11 mouse cellular contexts compared by ENCODE assay signal in the genomic region with DNA sequence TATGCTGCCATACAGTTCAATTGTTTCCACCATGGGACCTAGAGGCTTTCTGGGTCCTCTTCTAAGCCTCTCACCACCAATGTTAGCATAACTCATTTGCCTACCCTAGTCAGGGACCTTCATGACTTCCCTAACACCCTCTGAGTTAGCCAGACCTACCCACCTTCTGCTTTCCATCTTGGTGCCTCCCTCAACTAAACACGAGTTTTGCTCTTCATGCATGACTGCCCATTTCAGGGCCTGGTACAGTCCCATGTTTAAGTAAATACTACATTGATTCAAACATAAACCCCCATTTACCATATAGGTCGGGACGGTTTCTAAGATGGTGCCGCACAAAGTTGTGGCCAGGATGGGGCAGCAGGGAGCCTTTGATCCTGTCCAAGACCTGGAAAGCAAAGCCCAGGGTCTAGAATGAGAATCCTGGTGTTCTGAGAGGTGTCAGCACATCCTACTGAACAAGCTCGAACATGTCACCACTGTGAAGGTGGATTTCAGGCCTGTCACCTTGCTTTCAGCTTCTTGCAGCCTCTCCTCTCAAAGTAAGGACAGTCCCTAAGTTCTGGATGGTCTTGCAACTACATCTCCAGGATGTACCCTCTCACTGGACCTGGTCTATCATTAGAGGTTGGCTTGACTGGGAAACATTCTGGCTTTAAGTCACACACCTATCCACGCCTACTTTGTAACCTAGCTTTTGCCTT. TPM values are rescaled to one million over a fixed set of nuclear protein-coding genes. Genes with fewer than 3 reads are reported as not detected.
DNase-seq lines count a peak whose midpoint lies in the region; ATAC-seq and TF ChIP-seq lines count a peak whose summit lies in the region.
"Had no signal": no experiment of that assay in that cellular context is flagged by ENCODE, and none has a peak within 500 bp of the region (broad histone marks: within the 10 kb centered on the region; RNA-seq: fewer than 3 reads in every experiment).

No protein-coding gene starts in this region.

- 73% methylated on average over 6 of the region's 6 CpGs for WGBS in kidney, postnatal 0 days
- 72% methylated on average over 6 of the region's 6 CpGs for WGBS in kidney, adult 2 months
- WGBS in hindbrain, embryonic 16.5 days = 89% methylated on average over 6 of the region's 6 CpGs
- 84% methylated on average over 6 of the region's 6 CpGs for WGBS in midbrain, embryonic 16.5 days

- peaks cover 17% of the 10 kb centered on the region for H3K4me1 ChIP-seq in kidney, postnatal 0 days (replicated peaks; ENCODE audit: insufficient read depth, low read length)
- peaks cover 6% of the 10 kb centered on the region; the same call in 1 of the 2 replicates for H3K4me1 ChIP-seq in kidney, adult 2 months (ENCODE audit: control insufficient read depth, insufficient read depth, low read length)
- 0 out of 2 replicates have a peak, but pooled peaks cover 6% of the 10 kb centered on the region for H3K4me1 ChIP-seq in cortical plate, adult 2 months (ENCODE audit: control insufficient read depth, insufficient read depth, low read length)
- peaks cover 27% of the 10 kb centered on the region for H3K4me1 ChIP-seq in hindbrain, embryonic 16.5 days (ENCODE audit: control insufficient read depth, insufficient read depth, low read depth, low read length)
- peaks cover 28% of the 10 kb centered on the region for H3K4me1 ChIP-seq in midbrain, embryonic 16.5 days (ENCODE audit: control insufficient read depth, insufficient read depth, low read length)

- H3K9me3 ChIP-seq in kidney, postnatal 0 days (replicated peaks; ENCODE audit: low read length) = no peaks in the 10 kb centered on the region
- H3K9me3 ChIP-seq in hindbrain, embryonic 16.5 days (ENCODE audit: control insufficient read depth, low read length) = no peaks in the 10 kb centered on the region
- H3K9me3 ChIP-seq in midbrain, embryonic 16.5 days (replicated peaks; ENCODE audit: control insufficient read depth, low read length, poor library complexity, severe bottlenecking) = no peaks in the 10 kb centered on the region

- no peak for TF ChIP-seq POLR2A in kidney, adult 2 months (IDR thresholded peaks at IDR 0.05; ENCODE audit: low read depth, low read length)
- no peak for TF ChIP-seq POLR2A in cortical plate, adult 2 months (IDR thresholded peaks at IDR 0.05; ENCODE audit: extremely low read depth, insufficient read depth, low read length)

- no peaks in the 10 kb centered on the region for H3K27me3 ChIP-seq in kidney, postnatal 0 days (ENCODE audit: insufficient read depth, low read length)
- no peaks in the 10 kb centered on the region for H3K27me3 ChIP-seq in kidney, adult 2 months (replicated peaks; ENCODE audit: control insufficient read depth, insufficient read depth, low read length)
- H3K27me3 ChIP-seq in hindbrain, embryonic 16.5 days (replicated peaks; ENCODE audit: control insufficient read depth, insufficient read depth, low read length) = no peaks in the 10 kb centered on the region
- H3K27me3 ChIP-seq in midbrain, embryonic 16.5 days (ENCODE audit: control insufficient read depth, insufficient read depth, low read depth, low read length) = no peaks in the 10 kb centered on the region

- H3K9ac ChIP-seq in kidney, postnatal 0 days (ENCODE audit: low read depth, low read length) = 0 out of 2 replicates have a peak overlapping the region, but pooled peaks have one; percentile 90
- H3K9ac ChIP-seq in hindbrain, embryonic 16.5 days (ENCODE audit: low read depth, low read length) = no peak overlapping the region
- H3K9ac ChIP-seq in midbrain, embryonic 16.5 days (ENCODE audit: low read depth, low read length) = no peak overlapping the region

- H3K27ac ChIP-seq in kidney, postnatal 0 days = no peak overlapping the region
- no peak overlapping the region for H3K27ac ChIP-seq in kidney, adult 2 months (ENCODE audit: insufficient read depth, low read depth, low read length)
- H3K27ac ChIP-seq in cortical plate, adult 2 months (ENCODE audit: insufficient read depth, low read length) = no peak overlapping the region
- H3K27ac ChIP-seq in hindbrain, embryonic 16.5 days (ENCODE audit: low read depth, low read length) = no peak overlapping the region
- H3K27ac ChIP-seq in midbrain, embryonic 16.5 days (ENCODE audit: low read length) = no peak overlapping the region

- no peak for TF ChIP-seq CTCF in kidney, postnatal 0 days (IDR thresholded peaks at IDR 0.05; ENCODE audit: low read depth)
- TF ChIP-seq CTCF in kidney, adult 2 months (conservative IDR thresholded peaks at IDR 0.05; ENCODE audit: insufficient read depth, insufficient read length, low read depth, low read length) = no peak
- TF ChIP-seq CTCF in cortical plate, adult 2 months (IDR thresholded peaks at IDR 0.05; ENCODE audit: extremely low read depth, insufficient read depth, low read length) = 0 out of 2 replicates have a peak, but pooled peaks have one; percentile 0

- H3K4me2 ChIP-seq in kidney, postnatal 0 days (ENCODE audit: low read length) = 0 out of 2 replicates have a peak overlapping the region, but pooled peaks have one; percentile 93
- H3K4me2 ChIP-seq in hindbrain, embryonic 16.5 days (ENCODE audit: low read length) = peak overlapping the region; percentile 85
- H3K4me2 ChIP-seq in midbrain, embryonic 16.5 days (ENCODE audit: low read length) = peak overlapping the region; percentile 95

- no peak overlapping the region for H3K4me3 ChIP-seq in kidney, postnatal 0 days (replicated peaks; ENCODE audit: low read depth, low read length)
- no peak overlapping the region for H3K4me3 ChIP-seq in kidney, adult 2 months (ENCODE audit: insufficient read depth, low read depth, low read length)
- no peak overlapping the region; the same call in 1 of the 2 replicates for H3K4me3 ChIP-seq in cortical plate, adult 2 months (ENCODE audit: insufficient read depth, low read length)
- no peak overlapping the region for H3K4me3 ChIP-seq in hindbrain, embryonic 16.5 days (ENCODE audit: low read length)
- no peak overlapping the region for H3K4me3 ChIP-seq in midbrain, embryonic 16.5 days (ENCODE audit: low read depth, low read length)

- no peak for DNase-seq in kidney, postnatal 0 days (ENCODE audit: low spot score)
- DNase-seq in kidney, adult 2 months = no peak
- no peak for DNase-seq in T-cell, adult 2 months (ENCODE audit: low spot score)
- no peak for DNase-seq in spleen, postnatal 10 days (ENCODE audit: low spot score in 2 of 2)
- no peak for DNase-seq in adrenal gland, adult 2 months
- DNase-seq: kidney, adult 8-10 months; lung, postnatal 14 days; thymus, postnatal 4 days had no signal

- H3K36me3 ChIP-seq in kidney, postnatal 0 days (ENCODE audit: insufficient read depth, low read length) = peaks cover 39% of the 10 kb centered on the region
- H3K36me3 ChIP-seq in kidney, adult 2 months (ENCODE audit: control insufficient read depth, insufficient read depth, low read length) = no peaks in the 10 kb centered on the region
- H3K36me3 ChIP-seq in hindbrain, embryonic 16.5 days (ENCODE audit: control insufficient read depth, insufficient read depth, low read length) = peaks cover 27% of the 10 kb centered on the region
- peaks cover 36% of the 10 kb centered on the region for H3K36me3 ChIP-seq in midbrain, embryonic 16.5 days (ENCODE audit: control insufficient read depth, insufficient read depth, low read length)

- no peak for ATAC-seq in kidney, postnatal 0 days (replicated peaks; ENCODE audit: low FRiP score, low read depth)
- ATAC-seq in hindbrain, embryonic 16.5 days = no peak
- no peak for ATAC-seq in midbrain, embryonic 16.5 days

RNA-seq across cellular contexts. Expression of a gene that starts 1.2 kb away (rescaled TPM):
- 28.1 and 29.2 TPM in 2 replicates for polyA plus RNA-seq in kidney, postnatal 0 days (2015; fragmentation: Nextera tagmentation; extraction: Ambion mirVana)
- polyA plus RNA-seq in kidney, adult 2 months (2012; rRNA removed) = 33.6 and 34.0 TPM in 2 replicates
- 50.4 and 53.2 TPM in 2 replicates for polyA plus RNA-seq in cortical plate, adult 2 months (2012; rRNA removed)
- 51.8 and 53.4 TPM in 2 replicates for polyA plus RNA-seq in hindbrain, embryonic 16.5 days (2015; fragmentation: Nextera tagmentation; extraction: Ambion mirVana)
- polyA plus RNA-seq in midbrain, embryonic 16.5 days (2015; fragmentation: Nextera tagmentation; extraction: Ambion mirVana) = 58.6 and 59.0 TPM in 2 replicates
- total RNA-seq in adrenal gland, adult 2 months (2021) = 10 to 100 TPM; 55.2 to 62.3 TPM
- 60.1 and 62.2 TPM in 2 replicates for polyA plus RNA-seq in adrenal gland, adult 2 months (2012; rRNA removed)

RNA-seq across cellular contexts. Expression of a gene that starts 1.3 kb away (rescaled TPM):
- 30.2 and 31.6 TPM in 2 replicates for polyA plus RNA-seq in kidney, postnatal 0 days (2015; fragmentation: Nextera tagmentation; extraction: Ambion mirVana)
- polyA plus RNA-seq in kidney, adult 2 months (2012; rRNA removed) = 39.9 and 44.9 TPM in 2 replicates
- polyA plus RNA-seq in cortical plate, adult 2 months (2012; rRNA removed) = 27.6 and 29.1 TPM in 2 replicates
- 25.6 and 26.1 TPM in 2 replicates for polyA plus RNA-seq in hindbrain, embryonic 16.5 days (2015; fragmentation: Nextera tagmentation; extraction: Ambion mirVana)
- 24.9 and 26.9 TPM in 2 replicates for polyA plus RNA-seq in midbrain, embryonic 16.5 days (2015; fragmentation: Nextera tagmentation; extraction: Ambion mirVana)
- total RNA-seq in adrenal gland, adult 2 months (2021) = 10 to 100 TPM; 26.5 to 36.1 TPM
- polyA plus RNA-seq in adrenal gland, adult 2 months (2012; rRNA removed) = 58.5 and 67.4 TPM in 2 replicates

RNA-seq across cellular contexts. Expression of a gene that starts 24.7 kb away (rescaled TPM):
- 41.7 and 46.0 TPM in 2 replicates for polyA plus RNA-seq in kidney, postnatal 0 days (2015; fragmentation: Nextera tagmentation; extraction: Ambion mirVana)
- polyA plus RNA-seq in kidney, adult 2 months (2012; rRNA removed) = 24.9 and 26.9 TPM in 2 replicates
- polyA plus RNA-seq in cortical plate, adult 2 months (2012; rRNA removed) = 77.3 and 80.3 TPM in 2 replicates
- polyA plus RNA-seq in hindbrain, embryonic 16.5 days (2015; fragmentation: Nextera tagmentation; extraction: Ambion mirVana) = 109 and 130 TPM in 2 replicates
- 129 and 137 TPM in 2 replicates for polyA plus RNA-seq in midbrain, embryonic 16.5 days (2015; fragmentation: Nextera tagmentation; extraction: Ambion mirVana)
- total RNA-seq in adrenal gland, adult 2 months (2021) = 10 to 100 TPM; 72.3 to 88.2 TPM
- polyA plus RNA-seq in adrenal gland, adult 2 months (2012; rRNA removed) = 47.1 and 62.0 TPM in 2 replicates

RNA-seq across cellular contexts. Expression of a gene that starts 44.6 kb away (rescaled TPM):
- polyA plus RNA-seq in kidney, postnatal 0 days (2015; fragmentation: Nextera tagmentation; extraction: Ambion mirVana) = 23.7 and 26.3 TPM in 2 replicates
- 47.7 and 54.6 TPM in 2 replicates for polyA plus RNA-seq in kidney, adult 2 months (2012; rRNA removed)
- polyA plus RNA-seq in cortical plate, adult 2 months (2012; rRNA removed) = 58.9 and 61.6 TPM in 2 replicates
- 15.8 and 25.4 TPM in 2 replicates for polyA plus RNA-seq in hindbrain, embryonic 16.5 days (2015; fragmentation: Nextera tagmentation; extraction: Ambion mirVana)
- 22.5 and 27.4 TPM in 2 replicates for polyA plus RNA-seq in midbrain, embryonic 16.5 days (2015; fragmentation: Nextera tagmentation; extraction: Ambion mirVana)
- total RNA-seq in adrenal gland, adult 2 months (2021) = 10 to 100 TPM; 39.9 to 52.3 TPM
- 72.8 and 95.4 TPM in 2 replicates for polyA plus RNA-seq in adrenal gland, adult 2 months (2012; rRNA removed)
